Mouse (Mus musculus) stomach, postnatal 0 days (tissue): ENCODE measurements at regions not wholly inside any gene's neighbourhood (a gene's known extent, or its start where the extent isn't known, plus 50 kb on each side); places are given as distances from the start of the nearest gene placed in this dataset.

ENCODE experiments used
- CTCF ChIP-seq: IDR thresholded peaks from 2 replicates; pipeline ENCODE4 v1.5.1; 2016; ENCODE audit warnings: antibody characterized with exemption, low read depth, mild to moderate bottlenecking, moderate library complexity
- EP300 ChIP-seq: optimal IDR thresholded peaks from 2 replicates; pipeline ENCODE3; 2016; ENCODE audit warnings: antibody characterized with exemption

DNA sequence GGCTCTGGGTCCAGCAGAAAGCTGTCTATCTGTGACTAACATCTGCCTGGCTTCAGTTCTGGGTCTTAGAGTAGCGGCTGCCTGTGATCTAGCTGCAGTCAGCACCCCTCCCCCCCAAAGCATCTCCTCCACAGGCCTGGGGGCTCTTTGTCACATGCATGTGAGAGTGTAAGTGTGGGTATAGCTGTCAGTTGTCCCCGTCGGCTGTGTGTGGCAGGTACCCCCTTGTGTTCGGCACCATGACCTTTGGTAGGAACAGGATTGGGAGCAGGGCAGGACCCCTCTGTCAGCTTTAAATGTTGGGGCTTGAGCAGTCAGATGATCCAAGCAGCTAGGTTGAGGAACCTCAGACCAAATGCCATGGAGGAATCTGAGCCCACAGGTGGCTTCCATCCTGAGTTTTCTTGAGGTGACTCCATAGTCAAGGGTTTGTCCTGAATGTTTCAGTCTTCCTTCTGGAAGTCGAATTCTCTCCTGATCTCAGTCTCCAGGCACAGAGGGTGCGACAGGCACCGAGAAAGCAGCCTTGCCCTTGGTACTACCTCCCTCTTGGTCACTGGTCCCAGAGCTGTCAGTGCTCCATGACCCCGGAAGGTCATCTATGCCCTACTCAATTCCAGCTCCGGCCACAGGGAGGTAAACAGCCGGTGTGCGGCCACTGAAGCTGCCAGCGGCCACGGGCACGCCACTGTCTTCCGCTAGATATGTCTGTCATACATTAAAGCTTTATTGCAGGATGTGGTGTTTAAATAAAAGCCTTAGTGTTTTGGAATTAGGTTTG lies 55.9 kb upstream of the Gata5 start:
- no peak for TF ChIP-seq CTCF
- no peak for TF ChIP-seq EP300
